Mouse (Mus musculus) liver, postnatal 0 days (tissue): ENCODE data around the gene Tbcc.

Experiments
- CTCF ChIP-seq: sonication (generic); IDR thresholded peaks from 2 replicates; pipeline ENCODE4 v1.5.1; 2016; ENCODE audit warnings: antibody characterized with exemption, low read depth
- EP300 ChIP-seq: IDR thresholded peaks from 2 replicates; pipeline ENCODE4 v1.6.1; 2016; ENCODE audit warnings: antibody characterized with exemption, low read depth, mild to moderate bottlenecking

- no peak for TF ChIP-seq CTCF
- TF ChIP-seq EP300, result no peak
Measured at GRCm38 (mm10) chr17:46854640-46855110, 35.8 kb upstream of the Tbcc start.
